Mouse (Mus musculus) brain, embryonic 14.5 days (tissue): ENCODE data around the gene Pdzd2.

Experiments used
- CTCF ChIP-seq: fragments of 200-500 bp; IDR thresholded peaks from 2 replicates; pipeline ENCODE4 v1.5.1; 2012; ENCODE audit warnings: inconsistent platforms, mild to moderate bottlenecking, moderate library complexity, borderline replicate concordance; ENCODE audit not compliant: insufficient read depth, insufficient read length; ENCODE audit errors: extremely low read depth
- POLR2A ChIP-seq: fragments of 200-500 bp; IDR thresholded peaks from 2 replicates; pipeline ENCODE4 v1.6.1; 2012; ENCODE audit warnings: mild to moderate bottlenecking, inconsistent platforms, borderline replicate concordance; ENCODE audit not compliant: poor library complexity, insufficient read depth, insufficient read length, severe bottlenecking; ENCODE audit errors: extremely low read depth

- TF ChIP-seq POLR2A (no peak), CTCF (no peak)
Observed at GRCm38 (mm10) chr15:12625524-12625923, 114.2 kb downstream of the Pdzd2 start.
